8 mouse cellular contexts compared by ENCODE assay signal in the genomic region with DNA sequence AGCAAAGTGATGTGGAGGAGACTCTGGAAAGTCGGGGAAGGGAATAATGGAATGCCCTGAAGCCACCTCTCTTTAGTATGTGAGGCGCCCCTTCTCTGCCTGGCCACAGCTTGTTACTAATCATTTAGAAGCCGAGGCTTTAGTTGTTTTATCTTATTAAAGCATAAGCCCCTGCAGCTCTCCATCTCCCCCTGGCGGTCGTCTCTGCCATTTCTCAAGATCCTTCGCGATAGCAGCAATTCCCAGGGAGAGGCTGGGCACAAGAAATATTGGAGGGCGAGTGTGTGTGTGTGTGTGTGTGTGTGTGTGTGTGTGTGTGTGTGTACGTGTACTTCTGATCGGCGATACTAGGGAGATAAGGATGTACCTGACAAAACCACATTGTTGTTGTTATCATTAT. TPM values are rescaled to one million over a fixed set of nuclear protein-coding genes. Genes with fewer than 3 reads are reported as not detected.
DNase-seq lines count a peak whose midpoint lies in the region; ATAC-seq and TF ChIP-seq lines count a peak whose summit lies in the region.

No protein-coding gene starts in this region.

- no peak overlapping the region for H3K9ac ChIP-seq in forebrain, embryonic 12.5 days
- H3K9ac ChIP-seq in liver, embryonic 15.5 days = no peak overlapping the region

- peak overlapping the region; percentile 72 for H3K4me2 ChIP-seq in forebrain, embryonic 12.5 days
- peak overlapping the region; percentile 62 for H3K4me2 ChIP-seq in liver, embryonic 15.5 days

- peaks cover 47% of the 10 kb centered on the region for H3K27me3 ChIP-seq in forebrain, embryonic 12.5 days
- peaks cover 64% of the 10 kb centered on the region for H3K27me3 ChIP-seq in liver, embryonic 15.5 days

- no peak for TF ChIP-seq POLR2A in brain, embryonic 14.5 days (IDR thresholded peaks at IDR 0.05; ENCODE audit: borderline replicate concordance, extremely low read depth, insufficient read depth, insufficient read length, poor library complexity, severe bottlenecking)

- TF ChIP-seq CTCF in brain, embryonic 14.5 days (IDR thresholded peaks at IDR 0.05; ENCODE audit: borderline replicate concordance, extremely low read depth, insufficient read depth, insufficient read length) = peak; percentile 89

- H3K36me3 ChIP-seq in forebrain, embryonic 12.5 days (replicated peaks) = no peaks in the 10 kb centered on the region
- no peaks in the 10 kb centered on the region for H3K36me3 ChIP-seq in liver, embryonic 15.5 days (replicated peaks)

- WGBS in forebrain, embryonic 12.5 days = 2% methylated on average over 11 of the region's 11 CpGs
- WGBS in liver, embryonic 15.5 days (ENCODE audit: insufficient replicate concordance) = 2% methylated on average over 11 of the region's 11 CpGs

- no peak overlapping the region for H3K27ac ChIP-seq in forebrain, embryonic 12.5 days
- H3K27ac ChIP-seq in liver, embryonic 15.5 days (replicated peaks) = no peak overlapping the region

- H3K4me3 ChIP-seq in forebrain, embryonic 12.5 days (replicated peaks) = peak overlapping the region; percentile 42
- H3K4me3 ChIP-seq in liver, embryonic 15.5 days (replicated peaks) = peak overlapping the region; percentile 40

- peaks cover 18% of the 10 kb centered on the region for H3K4me1 ChIP-seq in forebrain, embryonic 12.5 days
- no peaks in the 10 kb centered on the region; the same call in 1 of the 2 replicates for H3K4me1 ChIP-seq in liver, embryonic 15.5 days (replicated peaks)

- intact Hi-C loops in heart, postnatal 14 days (cut with DNase I) = loop anchor here (1.0 to 5.0 kb wide), 5 partner anchors 56 to 657 kb away; a partner anchor contains a TSS

- peak; percentile 88 for DNase-seq in brain, embryonic 14.5 days (ENCODE audit: low read depth)
- DNase-seq in heart, postnatal 14 days = peak; percentile 86 to 91
- peak; percentile 93 to 95 for DNase-seq in kidney, postnatal 4 days
- DNase-seq in neural tube, embryonic 10.5 days (ENCODE audit: extremely low spot score, low spot score) = peak; percentile 82
- peak; percentile 89 for DNase-seq in testis, postnatal 10 days (ENCODE audit: low spot score)

- ATAC-seq in CD4-positive, CD25-positive, alpha-beta regulatory T cell, adult 4 months = peak; percentile 60
- ATAC-seq in forebrain, embryonic 12.5 days (ENCODE audit: low FRiP score) = peak; percentile 39; the same call in 1 of the 2 replicates
- no peak for ATAC-seq in liver, embryonic 15.5 days (ENCODE audit: insufficient read depth)

- H3K9me3 ChIP-seq in forebrain, embryonic 12.5 days = no peaks in the 10 kb centered on the region
- no peaks in the 10 kb centered on the region for H3K9me3 ChIP-seq in liver, embryonic 15.5 days (replicated peaks)

RNA-seq across cellular contexts. Expression of a gene that starts 0.7 kb away (rescaled TPM):
- polyA plus RNA-seq in CD4-positive, CD25-positive, alpha-beta regulatory T cell, adult 4 months (2017; shearing (Covaris generic)) = not detected
- 1.3 and 2.1 TPM in 2 replicates for polyA plus RNA-seq in brain, embryonic 14.5 days (2012; rRNA removed)
- polyA plus RNA-seq in forebrain, embryonic 12.5 days (2016; fragmentation: Nextera tagmentation; extraction: Ambion mirVana) = 0.62 and 1.5 TPM in 2 replicates
- total RNA-seq in heart, postnatal 14 days (2021) = 1 to 10 TPM; 5.5 to 5.6 TPM
- polyA plus RNA-seq in liver, embryonic 15.5 days (2015; fragmentation: Nextera tagmentation; extraction: Ambion mirVana) = 0.29 and 0.75 TPM in 2 replicates
